13 mouse cellular contexts compared by ENCODE assay signal in the genomic region with DNA sequence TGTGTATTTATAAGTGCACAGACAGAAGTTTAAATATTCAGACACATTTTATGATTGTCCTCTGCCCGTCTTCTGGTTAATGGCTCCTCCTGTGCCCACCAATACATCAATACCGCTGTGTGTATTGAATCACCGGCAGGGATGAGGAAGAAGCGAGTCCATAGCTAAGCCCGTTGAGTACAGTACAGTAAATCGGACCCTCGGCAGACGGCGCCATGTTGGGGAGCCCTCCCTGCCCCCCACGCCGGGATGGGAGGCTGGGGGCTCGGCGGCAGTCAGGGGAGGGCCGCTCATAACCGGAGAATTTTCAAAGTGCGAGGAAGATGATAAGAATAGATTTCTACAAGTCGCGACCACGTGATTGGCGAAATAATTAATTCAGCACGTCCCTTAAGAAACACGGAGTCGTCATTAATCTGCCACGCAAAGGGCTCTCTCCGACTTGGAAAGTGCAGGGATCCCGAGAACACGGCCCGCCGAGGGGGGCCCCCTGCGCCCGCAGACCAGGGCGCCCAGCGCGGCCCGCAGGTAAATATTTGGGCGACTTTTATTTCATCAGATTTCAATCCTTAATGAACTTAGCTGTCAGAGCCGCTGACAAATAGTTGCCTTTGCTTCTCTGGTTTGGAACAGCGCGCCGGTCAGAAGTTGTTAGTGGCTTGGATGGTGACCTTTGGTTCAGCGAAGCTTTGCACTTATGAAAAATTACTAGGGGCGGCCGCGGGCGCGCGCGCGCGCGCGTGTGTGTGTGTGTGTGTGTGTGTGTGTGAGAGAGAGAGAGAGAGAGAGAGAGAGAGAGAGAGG. TPM values are rescaled to one million over a fixed set of nuclear protein-coding genes. Genes with fewer than 3 reads are reported as not detected.
DNase-seq lines count a peak whose midpoint lies in the region; ATAC-seq and TF ChIP-seq lines count a peak whose summit lies in the region.
"Had no signal": no experiment of that assay in that cellular context is flagged by ENCODE, and none has a peak within 500 bp of the region (broad histone marks: within the 10 kb centered on the region; RNA-seq: fewer than 3 reads in every experiment).

No protein-coding gene starts in this region.

- TF ChIP-seq CTCF in heart, postnatal 0 days (IDR thresholded peaks at IDR 0.05; ENCODE audit: low read depth), result no peak

- H3K4me3 ChIP-seq in heart, postnatal 0 days (ENCODE audit: low read depth, low read length), result peak overlapping the region; percentile 25
- H3K4me3 ChIP-seq in hindbrain, embryonic 13.5 days, result peak overlapping the region; percentile 51
- H3K4me3 ChIP-seq: embryonic facial prominence, embryonic 12.5 days; midbrain, embryonic 12.5 days had no signal

- ATAC-seq in heart, postnatal 0 days (ENCODE audit: insufficient read depth, low read depth), result no peak
- ATAC-seq in hindbrain, embryonic 13.5 days (ENCODE audit: low FRiP score), result no peak
- no peak for ATAC-seq in cerebellum, adult (ENCODE audit: insufficient number of reproducible peaks, low FRiP score, low TSS enrichment)

- H3K27ac ChIP-seq in heart, postnatal 0 days (ENCODE audit: low read depth), result no peak overlapping the region
- peak overlapping the region; percentile 99 for H3K27ac ChIP-seq in hindbrain, embryonic 13.5 days
- H3K27ac ChIP-seq: embryonic facial prominence, embryonic 12.5 days; midbrain, embryonic 12.5 days had no signal

- H3K27me3 ChIP-seq in heart, postnatal 0 days (ENCODE audit: control insufficient read depth, insufficient read depth, low read length), result peaks cover 98% of the 10 kb centered on the region
- peaks cover 77% of the 10 kb centered on the region for H3K27me3 ChIP-seq in hindbrain, embryonic 13.5 days

- TF ChIP-seq EP300 in heart, postnatal 0 days (IDR thresholded peaks at IDR 0.05; ENCODE audit: low read depth), result no peak

- WGBS in heart, postnatal 0 days, result 3% methylated on average over 52 of the region's 52 CpGs
- under 1% methylated on average over 52 of the region's 52 CpGs for WGBS in hindbrain, embryonic 13.5 days

- H3K9me3 ChIP-seq in heart, postnatal 0 days (replicated peaks; ENCODE audit: control insufficient read depth, low read length), result no peaks in the 10 kb centered on the region
- H3K9me3 ChIP-seq in hindbrain, embryonic 13.5 days, result no peaks in the 10 kb centered on the region
- H3K9me3 ChIP-seq: embryonic facial prominence, embryonic 12.5 days; midbrain, embryonic 12.5 days had no signal

- intact Hi-C loops in heart, postnatal 10 days (cut with DNase I), result no loop called here

- DNase-seq in heart, postnatal 0 days (ENCODE audit: low spot score), result no peak
- no peak for DNase-seq in heart, postnatal 10 days
- DNase-seq in embryo, embryonic 9.5 days (ENCODE audit: extremely low spot score), result peak; percentile 71
- DNase-seq in neural tube, embryonic 10.5 days (ENCODE audit: extremely low spot score, low spot score), result peak; percentile 81
- DNase-seq in spleen, postnatal 10 days (ENCODE audit: low spot score in 2 of 2), result no peak
- DNase-seq in adrenal gland, adult (ENCODE audit: inconsistent age in 2 of 2, low spot score in 1 of 2), result no peak
- DNase-seq: right cerebral cortex, adult 18-20 months; thymus, postnatal 25 days had no signal

- no peaks in the 10 kb centered on the region for H3K36me3 ChIP-seq in heart, postnatal 0 days (replicated peaks; ENCODE audit: control insufficient read depth, insufficient read depth, low read length)
- no peaks in the 10 kb centered on the region for H3K36me3 ChIP-seq in hindbrain, embryonic 13.5 days
- H3K36me3 ChIP-seq: embryonic facial prominence, embryonic 12.5 days; midbrain, embryonic 12.5 days had no signal

- no peak overlapping the region for H3K9ac ChIP-seq in heart, postnatal 0 days (replicated peaks; ENCODE audit: low read depth, low read length)
- peak overlapping the region; percentile 96 for H3K9ac ChIP-seq in hindbrain, embryonic 13.5 days
- H3K9ac ChIP-seq: embryonic facial prominence, embryonic 12.5 days; midbrain, embryonic 12.5 days had no signal

- H3K4me1 ChIP-seq in heart, postnatal 0 days (ENCODE audit: control insufficient read depth, insufficient read depth), result no peaks in the 10 kb centered on the region
- H3K4me1 ChIP-seq in hindbrain, embryonic 13.5 days (replicated peaks), result peaks cover 30% of the 10 kb centered on the region
- H3K4me1 ChIP-seq: embryonic facial prominence, embryonic 12.5 days had no signal

- H3K4me2 ChIP-seq in heart, postnatal 0 days (ENCODE audit: low read depth, low read length), result peak overlapping the region; percentile 23; the same call in 1 of the 2 replicates
- peak overlapping the region; percentile 83 for H3K4me2 ChIP-seq in hindbrain, embryonic 13.5 days
- H3K4me2 ChIP-seq: embryonic facial prominence, embryonic 12.5 days; midbrain, embryonic 12.5 days had no signal

RNA-seq across cellular contexts. Expression of a gene that starts 6.2 kb away (rescaled TPM):
- total RNA-seq in heart, postnatal 0 days (2014; rRNA removed; ENCODE audit: low replicate concordance), result 1.6 TPM in 1 of 2 replicates, not detected in the other
- not detected in 2 replicates for polyA plus RNA-seq in heart, postnatal 0 days (2015; fragmentation: Nextera tagmentation; extraction: Ambion mirVana)
- total RNA-seq in heart, postnatal 10 days (2021), result not detected
- 1.3 and 1.5 TPM in 2 replicates for polyA plus RNA-seq in hindbrain, embryonic 13.5 days (2015; fragmentation: Nextera tagmentation; extraction: Ambion mirVana)
- total RNA-seq: granulocyte monocyte progenitor cell, adult 5-6 weeks had no signal
- polyA plus RNA-seq: embryonic facial prominence, embryonic 12.5 days; midbrain, embryonic 12.5 days had no signal

RNA-seq across cellular contexts. Expression of a gene that starts 21.0 kb away (rescaled TPM):
- 0.19 TPM in 1 of 2 replicates, not detected in the other for total RNA-seq in heart, postnatal 0 days (2014; rRNA removed; ENCODE audit: low replicate concordance)
- 0.05 and 0.11 TPM in 2 replicates for polyA plus RNA-seq in heart, postnatal 0 days (2015; fragmentation: Nextera tagmentation; extraction: Ambion mirVana)
- total RNA-seq in heart, postnatal 10 days (2021), result under 1 TPM; 0.55 to 0.57 TPM
- 4.1 and 4.2 TPM in 2 replicates for polyA plus RNA-seq in hindbrain, embryonic 13.5 days (2015; fragmentation: Nextera tagmentation; extraction: Ambion mirVana)
- total RNA-seq: granulocyte monocyte progenitor cell, adult 5-6 weeks had no signal
- polyA plus RNA-seq: midbrain, embryonic 12.5 days had no signal

RNA-seq across cellular contexts. Expression of a gene that starts 21.0 kb away (rescaled TPM):
- total RNA-seq in heart, postnatal 0 days (2014; rRNA removed; ENCODE audit: low replicate concordance), result not detected in 2 replicates
- 0.04 TPM in 1 of 2 replicates, not detected in the other for polyA plus RNA-seq in heart, postnatal 0 days (2015; fragmentation: Nextera tagmentation; extraction: Ambion mirVana)
- not detected for total RNA-seq in heart, postnatal 10 days (2021)
- 76.0 and 82.5 TPM in 2 replicates for polyA plus RNA-seq in hindbrain, embryonic 13.5 days (2015; fragmentation: Nextera tagmentation; extraction: Ambion mirVana)
- total RNA-seq: granulocyte monocyte progenitor cell, adult 5-6 weeks had no signal
- polyA plus RNA-seq: midbrain, embryonic 12.5 days had no signal

RNA-seq across cellular contexts. Expression of a gene that starts 28.3 kb away (rescaled TPM):
- 1.5 TPM in 1 of 2 replicates, not detected in the other for total RNA-seq in heart, postnatal 0 days (2014; rRNA removed; ENCODE audit: low replicate concordance)
- polyA plus RNA-seq in heart, postnatal 0 days (2015; fragmentation: Nextera tagmentation; extraction: Ambion mirVana), result 0.23 and 0.26 TPM in 2 replicates
- 1 to 10 TPM; 1.9 to 2.5 TPM for total RNA-seq in heart, postnatal 10 days (2021)
- 0.79 and 1.5 TPM in 2 replicates for polyA plus RNA-seq in hindbrain, embryonic 13.5 days (2015; fragmentation: Nextera tagmentation; extraction: Ambion mirVana)
- total RNA-seq: granulocyte monocyte progenitor cell, adult 5-6 weeks had no signal

RNA-seq across cellular contexts. Expression of a gene that starts 30.1 kb away (rescaled TPM):
- total RNA-seq in heart, postnatal 0 days (2014; rRNA removed; ENCODE audit: low replicate concordance), result not detected in 2 replicates
- polyA plus RNA-seq in heart, postnatal 0 days (2015; fragmentation: Nextera tagmentation; extraction: Ambion mirVana), result not detected in 2 replicates
- not detected for total RNA-seq in heart, postnatal 10 days (2021)
- polyA plus RNA-seq in hindbrain, embryonic 13.5 days (2015; fragmentation: Nextera tagmentation; extraction: Ambion mirVana), result 1.6 and 2.5 TPM in 2 replicates
- total RNA-seq: granulocyte monocyte progenitor cell, adult 5-6 weeks had no signal

Comparison
In these comparisons a context has a peak if more than half of its experiments do, and no peak if none do; other contexts are left out.
1. DNase-seq: peak in embryo, embryonic 9.5 days (single experiment) and neural tube, embryonic 10.5 days (single experiment); none in heart, postnatal 0 days (single experiment), heart, postnatal 10 days (0 of 2), spleen, postnatal 10 days (0 of 2) and adrenal gland, adult (0 of 2).